Mouse (Mus musculus): Measurements from ENCODE around the gene Snx8.
A peak's percentile ranks its signal among the peaks of the same experiment; 100 is the strongest.

DNA sequence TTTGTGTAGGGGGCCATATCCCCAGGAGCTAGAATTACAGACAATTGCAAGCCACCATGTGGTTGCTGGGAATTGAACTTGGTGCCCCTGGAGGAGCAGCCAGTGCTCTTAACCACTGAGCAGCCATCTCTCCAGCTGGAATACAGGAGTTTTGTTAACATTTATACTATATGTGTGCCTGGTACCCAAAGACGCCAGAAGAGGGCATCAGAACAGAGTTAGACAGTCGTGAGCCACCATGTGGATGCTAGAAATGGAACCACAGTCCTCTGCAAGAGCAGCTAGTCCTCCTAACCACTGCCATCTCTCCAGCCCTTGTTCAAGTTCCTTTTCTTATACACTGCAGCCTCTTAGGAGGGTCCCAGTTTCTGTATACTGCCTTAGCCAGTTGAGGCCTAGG is 55.4 kb downstream of the Snx8 start:
- TF ChIP-seq CTCF (IDR thresholded peaks at IDR 0.05) (peak; percentile 44), EP300 (IDR thresholded peaks at IDR 0.05) (no peak)
